8 mouse cellular contexts compared by ENCODE assay signal in the genomic region with DNA sequence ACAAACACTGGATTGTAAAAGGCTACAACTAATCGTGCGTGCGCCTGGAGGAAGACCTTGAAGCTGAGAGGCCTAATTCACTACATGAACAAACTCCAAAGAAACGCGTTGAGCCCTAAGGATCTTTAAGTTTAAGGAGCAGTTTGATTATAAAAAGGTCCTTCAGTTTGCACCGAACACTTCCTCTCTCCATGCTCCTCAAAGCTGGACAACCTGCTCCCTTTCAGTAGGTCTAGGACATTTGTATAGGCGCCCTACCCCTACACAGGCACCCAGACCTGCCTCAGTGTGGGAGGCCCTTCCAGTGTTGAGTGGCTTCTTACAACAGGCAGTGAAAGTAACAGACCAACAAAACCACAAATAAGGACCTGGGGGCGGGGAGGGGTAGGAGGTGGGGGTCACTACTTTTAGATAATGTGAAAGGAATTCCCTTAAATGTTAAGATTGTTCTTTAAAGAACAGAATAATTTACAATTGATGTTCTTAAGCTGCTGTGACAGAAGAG. TPM values are rescaled to one million over a fixed set of nuclear protein-coding genes. Genes with fewer than 3 reads are reported as not detected.
DNase-seq lines count a peak whose midpoint lies in the region; ATAC-seq and TF ChIP-seq lines count a peak whose summit lies in the region.

No protein-coding gene starts in this region.

- no peak for DNase-seq in kidney, adult 2 months
- no peak for DNase-seq in ES-E14 (ENCODE audit: low read depth, low spot score)
- peak; percentile 32 for DNase-seq in induced T-regulatory cell, adult 2 months (ENCODE audit: low read depth)
- no peak for DNase-seq in neural tube, embryonic 11.5 days (ENCODE audit: low spot score)
- no peak for DNase-seq in spleen, postnatal 36 days (ENCODE audit: low spot score in 2 of 2)
- DNase-seq in layer of hippocampus, adult 8-10 months (ENCODE audit: low spot score in 2 of 2) = no peak

- H3K36me3 ChIP-seq in kidney, embryonic 15.5 days = no peaks in the 10 kb centered on the region
- no peaks in the 10 kb centered on the region for H3K36me3 ChIP-seq in kidney, adult 2 months (ENCODE audit: control insufficient read depth, insufficient read depth, low read length)
- H3K36me3 ChIP-seq in ES-E14 (ENCODE audit: control insufficient read depth, insufficient read depth, low read length, poor library complexity, severe bottlenecking) = no peaks in the 10 kb centered on the region
- H3K36me3 ChIP-seq in neural tube, embryonic 11.5 days (ENCODE audit: control insufficient read depth, insufficient read depth, low read length) = no peaks in the 10 kb centered on the region

- no peak overlapping the region for H3K27ac ChIP-seq in kidney, embryonic 15.5 days
- H3K27ac ChIP-seq in kidney, adult 2 months (ENCODE audit: insufficient read depth, low read depth, low read length) = no peak overlapping the region
- H3K27ac ChIP-seq in ES-E14 (ENCODE audit: insufficient read depth, low read depth, low read length, poor library complexity, severe bottlenecking) = no peak overlapping the region
- H3K27ac ChIP-seq in cortical plate, adult 2 months (ENCODE audit: insufficient read depth, low read length) = no peak overlapping the region
- no peak overlapping the region for H3K27ac ChIP-seq in neural tube, embryonic 11.5 days (ENCODE audit: low read depth, low read length)

- no peak for TF ChIP-seq CTCF in kidney, adult 2 months (conservative IDR thresholded peaks at IDR 0.05; ENCODE audit: insufficient read depth, insufficient read length, low read depth, low read length)
- TF ChIP-seq CTCF in cortical plate, adult 2 months (IDR thresholded peaks at IDR 0.05; ENCODE audit: extremely low read depth, insufficient read depth, low read length) = no peak

- H3K27me3 ChIP-seq in kidney, embryonic 15.5 days = no peaks in the 10 kb centered on the region
- no peaks in the 10 kb centered on the region for H3K27me3 ChIP-seq in kidney, adult 2 months (replicated peaks; ENCODE audit: control insufficient read depth, insufficient read depth, low read length)
- no peaks in the 10 kb centered on the region for H3K27me3 ChIP-seq in neural tube, embryonic 11.5 days (ENCODE audit: control insufficient read depth, insufficient read depth, low read length)

- peaks cover 9% of the 10 kb centered on the region for H3K4me1 ChIP-seq in kidney, embryonic 15.5 days
- peaks cover 7% of the 10 kb centered on the region for H3K4me1 ChIP-seq in kidney, adult 2 months (ENCODE audit: control insufficient read depth, insufficient read depth, low read length)
- H3K4me1 ChIP-seq in ES-E14 (ENCODE audit: control insufficient read depth in 2 of 2, insufficient read depth in 2 of 2, low read length in 2 of 2, poor library complexity in 1 of 2) = no peaks in the 10 kb centered on the region
- H3K4me1 ChIP-seq in cortical plate, adult 2 months (ENCODE audit: control insufficient read depth, insufficient read depth, low read length) = peaks cover 2% of the 10 kb centered on the region; the same call in 1 of the 2 replicates
- no peaks in the 10 kb centered on the region for H3K4me1 ChIP-seq in neural tube, embryonic 11.5 days (ENCODE audit: control insufficient read depth, insufficient read depth, low read length)

- peak overlapping the region; percentile 59 for H3K4me3 ChIP-seq in kidney, embryonic 15.5 days (replicated peaks)
- no peak overlapping the region for H3K4me3 ChIP-seq in kidney, adult 2 months (ENCODE audit: insufficient read depth, low read depth, low read length)
- H3K4me3 ChIP-seq in ES-E14 (ENCODE audit: insufficient read depth in 1 of 2, low read depth in 1 of 2, low read length in 2 of 2, poor library complexity in 1 of 2, severe bottlenecking in 1 of 2) = peak overlapping the region; percentile 72 to 82; a peak in 3 of 4 replicates
- H3K4me3 ChIP-seq in cortical plate, adult 2 months (ENCODE audit: insufficient read depth, low read length) = peak overlapping the region; percentile 50; the same call in 1 of the 2 replicates
- peak overlapping the region; percentile 48 for H3K4me3 ChIP-seq in neural tube, embryonic 11.5 days (ENCODE audit: low read depth, low read length)

- TF ChIP-seq POLR2A in kidney, adult 2 months (IDR thresholded peaks at IDR 0.05; ENCODE audit: low read depth, low read length) = no peak
- no peak for TF ChIP-seq POLR2A in cortical plate, adult 2 months (IDR thresholded peaks at IDR 0.05; ENCODE audit: extremely low read depth, insufficient read depth, low read length)

- ATAC-seq in kidney, embryonic 15.5 days (replicated peaks; ENCODE audit: low FRiP score) = no peak
- ATAC-seq in neural tube, embryonic 11.5 days (ENCODE audit: insufficient read depth, low FRiP score, low TSS enrichment) = no peak

- H3K9ac ChIP-seq in kidney, embryonic 15.5 days = peak overlapping the region; percentile 55
- H3K9ac ChIP-seq in ES-E14 (ENCODE audit: insufficient read depth, low read depth, low read length, poor library complexity, severe bottlenecking) = no peak overlapping the region; the same call in 1 of the 2 replicates
- H3K9ac ChIP-seq in neural tube, embryonic 11.5 days (ENCODE audit: low read length) = peak overlapping the region; percentile 19; the same call in 1 of the 2 replicates

- H3K4me2 ChIP-seq in kidney, embryonic 15.5 days = peak overlapping the region; percentile 64
- H3K4me2 ChIP-seq in neural tube, embryonic 11.5 days (ENCODE audit: low read depth) = peak overlapping the region; percentile 41

- no peaks in the 10 kb centered on the region for H3K9me3 ChIP-seq in kidney, embryonic 15.5 days (replicated peaks)
- no peaks in the 10 kb centered on the region for H3K9me3 ChIP-seq in ES-E14 (ENCODE audit: control insufficient read depth, insufficient read depth, low read depth, low read length)
- H3K9me3 ChIP-seq in neural tube, embryonic 11.5 days (ENCODE audit: control insufficient read depth, low read length) = no peaks in the 10 kb centered on the region

- WGBS in kidney, embryonic 15.5 days = 70% methylated on average over 8 of the region's 8 CpGs
- 76% methylated on average over 8 of the region's 8 CpGs for WGBS in kidney, adult 2 months
- WGBS in neural tube, embryonic 11.5 days = 80% methylated on average over 8 of the region's 8 CpGs

- in situ Hi-C loops in ES-E14 (cut with MboI; ENCODE audit: low sequenced_read_pairs in 2 of 2, unreplicated experiment in 2 of 2) = no loop called here

TF ChIP-seq in ES-E14, 5 proteins besides CTCF, POLR2A, EP300 and RAD21:
- TF ChIP-seq MAFK (IDR thresholded peaks at IDR 0.05; ENCODE audit: insufficient read depth, low read depth, low read length) (no peak), ZNF384 (IDR thresholded peaks at IDR 0.05; ENCODE audit: low read depth, low read length) (no peak), HCFC1 (IDR thresholded peaks at IDR 0.05; ENCODE audit: borderline replicate concordance, insufficient read depth, low read length) (no peak), CHD2 (IDR thresholded peaks at IDR 0.05; ENCODE audit: low read depth, low read length) (no peak), ZC3H11A (IDR thresholded peaks at IDR 0.05; ENCODE audit: borderline replicate concordance, low read depth, low read length) (no peak)
TF ChIP-seq in ES-E14: peak in this region for 0.

RNA-seq across cellular contexts. Expression of a gene that starts 0.7 kb away (rescaled TPM):
- polyA plus RNA-seq in kidney, embryonic 15.5 days (2015; fragmentation: Nextera tagmentation; extraction: Ambion mirVana) = 4.1 TPM in 2 replicates
- 1.9 and 2.2 TPM in 2 replicates for polyA plus RNA-seq in kidney, adult 2 months (2012; rRNA removed)
- total RNA-seq in ES-E14 (2012; rRNA removed) = 6.1 and 6.7 TPM in 2 replicates
- 4.0 and 4.2 TPM in 2 replicates for polyA plus RNA-seq in cortical plate, adult 2 months (2012; rRNA removed)
- 3.3 and 4.2 TPM in 2 replicates for polyA plus RNA-seq in neural tube, embryonic 11.5 days (2014; fragmentation: Nextera tagmentation; extraction: Ambion mirVana)
- total RNA-seq in layer of hippocampus, adult 8-10 months (2022) = 10 to 100 TPM in 1 of 4 experiments, 1 to 10 TPM in 3; 6.1 to 11.8 (median 8.4) TPM
